Mouse (Mus musculus) forebrain, embryonic 13.5 days (tissue): ENCODE data around the gene Slco4c1. TPM values are rescaled to one million over a fixed set of nuclear protein-coding genes. Genes with fewer than 3 reads are reported as not detected.

Experiments
- ATAC-seq: fragments of 200-750 bp; cut with Nextera tagmentation; 2 replicates; pipeline ENCODE4 v1.8.0; 2017
- H3K27ac ChIP-seq: fragments of 300-500 bp; sonication (generic); 2 replicates; pipeline ENCODE4 v1.5.1; 2015; ENCODE audit warnings: inconsistent platforms, mild to moderate bottlenecking, moderate library complexity
- H3K27me3 ChIP-seq: fragments of 300-500 bp; sonication (generic); 2 replicates; pipeline ENCODE4 v1.6.1; 2015; ENCODE audit warnings: mild to moderate bottlenecking, inconsistent platforms
- H3K36me3 ChIP-seq: fragments of 300-500 bp; sonication (generic); 2 replicates; pipeline ENCODE4 v1.6.1; 2015; ENCODE audit warnings: mild to moderate bottlenecking, inconsistent platforms; ENCODE audit not compliant: poor library complexity, severe bottlenecking
- H3K4me1 ChIP-seq: fragments of 300-500 bp; sonication (generic); 2 replicates; pipeline ENCODE4 v1.6.1; 2015; ENCODE audit warnings: inconsistent platforms
- H3K4me2 ChIP-seq: fragments of 300-500 bp; sonication (generic); 2 replicates; pipeline ENCODE4 v1.6.1; 2015; ENCODE audit warnings: inconsistent platforms, mild to moderate bottlenecking, moderate library complexity
- H3K4me3 ChIP-seq: fragments of 300-500 bp; sonication (generic); 2 replicates; pipeline ENCODE4 v1.5.1; 2015; ENCODE audit warnings: mild to moderate bottlenecking, inconsistent platforms
- H3K9ac ChIP-seq: fragments of 300-500 bp; sonication (generic); 2 replicates; pipeline ENCODE4 v1.6.1; 2015; ENCODE audit warnings: mild to moderate bottlenecking, inconsistent platforms
- H3K9me3 ChIP-seq: fragments of 300-500 bp; sonication (generic); replicated peaks from 2 replicates; pipeline ENCODE4 v1.6.1; 2016; ENCODE audit warnings: inconsistent platforms
- WGBS: fragments of 180-500 bp; shearing (Covaris S2); methylation state at CpG from one replicate; pipeline ENCODE4 v1.1.7; 2015; 5-methylcytosine and 5-hydroxymethylcytosine counted together
- polyA plus RNA-seq: library from polyadenylated mRNA; unstranded; fragments of >200 nt; fragmentation: Nextera tagmentation; extraction: Ambion mirVana; gene quantifications from 2 replicates; pipeline ENCODE4 v1.2.1, GENCODE M21; 2015

Gene Slco4c1
- polyA plus RNA-seq, 1 experiment from 2014 or later, result 0.08 TPM

DNA sequence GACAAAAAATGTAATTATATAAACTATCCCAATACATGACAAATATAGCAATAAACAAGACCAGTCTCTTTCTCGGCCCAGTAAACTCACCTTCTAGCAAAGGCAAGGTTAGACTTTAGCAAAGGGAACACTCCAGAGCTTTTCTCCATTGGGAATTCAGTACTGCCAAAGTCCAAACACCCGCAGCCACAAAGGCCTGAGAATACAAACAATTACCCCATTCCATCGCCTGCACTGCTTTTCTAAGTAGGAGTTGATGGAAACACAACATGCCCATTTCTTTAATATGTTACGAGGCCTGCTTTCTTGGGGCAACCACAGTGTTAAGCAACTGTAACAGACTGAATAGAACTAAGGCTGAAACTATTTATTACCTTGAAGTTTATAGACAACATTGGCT, 18.4 kb downstream of the Slco4c1 start:
- Histone ChIP-seq H3K36me3 (no peaks in the 10 kb centered on the region), H3K4me1 (no peaks in the 10 kb centered on the region), H3K4me2 (no peak overlapping the region), H3K27ac (no peak overlapping the region), H3K27me3 (no peaks in the 10 kb centered on the region), H3K9ac (no peak overlapping the region), H3K9me3 (no peaks in the 10 kb centered on the region), H3K4me3 (no peak overlapping the region)
- no peak for ATAC-seq
- 84% methylated on average over 4 of the region's 4 CpGs for WGBS

DNA sequence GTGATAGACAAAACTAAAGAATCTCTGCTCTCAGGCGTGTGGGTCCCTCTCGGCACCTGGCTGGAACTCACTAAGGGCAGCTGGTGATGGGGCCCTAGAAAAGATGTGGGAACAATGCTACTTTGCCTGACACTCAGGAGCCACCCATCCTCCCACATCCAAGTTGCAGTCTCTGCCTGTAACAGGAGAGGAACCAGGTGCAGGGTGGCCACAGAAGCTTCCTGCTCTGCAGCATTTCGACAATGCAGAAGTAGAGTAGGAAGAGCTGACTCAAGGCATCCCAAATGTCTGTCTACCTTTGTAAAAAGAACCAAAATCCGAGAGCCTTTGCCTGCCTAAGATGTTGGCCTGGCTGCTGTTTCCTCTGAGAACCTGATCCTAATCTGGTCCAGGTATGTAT, 22.9 kb downstream of the Slco4c1 start:
- H3K27ac ChIP-seq, result no peak overlapping the region
- H3K9me3 ChIP-seq, result no peaks in the 10 kb centered on the region
- H3K4me1 ChIP-seq, result no peaks in the 10 kb centered on the region
- H3K27me3 ChIP-seq, result no peaks in the 10 kb centered on the region
- no peak for ATAC-seq
- H3K4me3 ChIP-seq, result no peak overlapping the region
- H3K36me3 ChIP-seq, result no peaks in the 10 kb centered on the region
- no peak overlapping the region for H3K9ac ChIP-seq
- WGBS, result 71% methylated on average over 4 of the region's 4 CpGs
- H3K4me2 ChIP-seq, result no peak overlapping the region

DNA sequence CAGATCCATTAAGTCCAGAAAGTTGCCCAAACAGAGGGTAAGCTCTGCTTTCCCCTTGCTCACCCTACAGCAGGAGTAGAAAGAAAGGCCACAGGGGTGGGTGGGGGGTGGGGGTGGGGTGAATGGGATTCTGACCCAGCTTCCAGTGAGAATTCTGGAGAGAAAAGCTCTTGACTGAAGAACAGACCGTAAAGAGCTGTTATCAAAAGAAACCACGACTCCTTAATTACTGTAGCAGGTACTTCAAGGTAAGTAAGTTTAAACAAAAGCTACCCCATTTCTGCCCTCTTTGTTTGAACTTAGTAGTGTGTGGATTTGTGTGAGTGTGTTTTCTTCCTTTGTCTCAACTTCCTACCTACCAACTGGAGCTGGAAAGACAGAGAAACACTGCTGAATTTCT, 23.4 kb downstream of the Slco4c1 start:
- Histone ChIP-seq H3K9me3 (no peaks in the 10 kb centered on the region), H3K27me3 (no peaks in the 10 kb centered on the region), H3K27ac (no peak overlapping the region), H3K4me1 (no peaks in the 10 kb centered on the region), H3K4me2 (no peak overlapping the region), H3K9ac (no peak overlapping the region), H3K4me3 (no peak overlapping the region), H3K36me3 (no peaks in the 10 kb centered on the region)
- 28% methylated on average over 2 of the region's 2 CpGs for WGBS
- ATAC-seq, result no peak

DNA sequence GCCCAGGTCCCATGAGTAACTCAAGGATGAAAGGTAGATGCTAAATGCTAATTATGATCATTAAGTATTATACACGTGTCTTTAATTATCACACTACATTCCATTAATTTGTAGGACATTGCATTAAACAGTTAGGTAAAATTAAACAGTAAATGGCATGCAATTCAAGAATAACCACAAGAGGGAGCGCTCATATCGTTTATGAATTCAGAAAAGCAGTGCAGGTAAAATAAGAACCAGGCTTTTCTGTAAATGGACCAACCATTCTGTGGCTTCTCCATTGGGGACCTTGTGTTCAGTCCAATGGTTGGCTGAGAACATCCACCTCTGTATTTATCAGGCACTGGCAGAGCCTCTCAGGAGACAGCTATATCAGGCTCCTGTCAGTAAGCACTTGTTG, 25.2 kb downstream of the Slco4c1 start:
- no peak overlapping the region for H3K9ac ChIP-seq
- no peaks in the 10 kb centered on the region for H3K36me3 ChIP-seq
- H3K27me3 ChIP-seq, result no peaks in the 10 kb centered on the region
- peak; percentile 43; the same call in 1 of the 2 replicates for ATAC-seq
- no peaks in the 10 kb centered on the region for H3K4me1 ChIP-seq
- H3K4me2 ChIP-seq, result no peak overlapping the region
- WGBS, result 4% methylated on average over 3 of the region's 3 CpGs
- no peak overlapping the region for H3K27ac ChIP-seq
- H3K9me3 ChIP-seq, result no peaks in the 10 kb centered on the region
- no peak overlapping the region for H3K4me3 ChIP-seq

DNA sequence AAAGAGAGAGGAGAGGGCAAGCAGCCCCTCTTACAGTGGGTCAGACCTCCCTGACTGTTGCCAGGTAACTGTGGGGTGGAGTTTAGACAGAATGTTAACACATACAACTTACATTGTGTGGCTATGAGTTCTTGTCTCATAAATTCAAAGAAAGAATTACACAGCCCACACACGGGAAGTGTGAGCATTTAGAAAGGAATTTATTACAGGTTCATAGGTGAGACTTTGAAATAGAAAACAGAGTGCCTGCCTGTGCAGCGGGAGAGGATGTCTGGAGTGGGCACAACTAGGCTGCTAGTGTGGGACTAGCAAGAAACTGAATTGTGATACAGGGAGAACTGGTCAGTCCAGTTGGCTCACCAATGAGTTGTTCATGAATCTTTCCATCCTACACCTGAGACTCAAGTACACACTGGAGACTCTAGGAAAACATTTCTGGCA, 66.7 kb downstream of the Slco4c1 start:
- WGBS, result 70% methylated on average over 2 of the region's 2 CpGs
- ATAC-seq, result no peak
- Histone ChIP-seq H3K4me3 (no peak overlapping the region), H3K36me3 (no peaks in the 10 kb centered on the region), H3K4me2 (no peak overlapping the region), H3K27me3 (no peaks in the 10 kb centered on the region), H3K4me1 (no peaks in the 10 kb centered on the region), H3K27ac (no peak overlapping the region), H3K9ac (no peak overlapping the region), H3K9me3 (no peaks in the 10 kb centered on the region)

DNA sequence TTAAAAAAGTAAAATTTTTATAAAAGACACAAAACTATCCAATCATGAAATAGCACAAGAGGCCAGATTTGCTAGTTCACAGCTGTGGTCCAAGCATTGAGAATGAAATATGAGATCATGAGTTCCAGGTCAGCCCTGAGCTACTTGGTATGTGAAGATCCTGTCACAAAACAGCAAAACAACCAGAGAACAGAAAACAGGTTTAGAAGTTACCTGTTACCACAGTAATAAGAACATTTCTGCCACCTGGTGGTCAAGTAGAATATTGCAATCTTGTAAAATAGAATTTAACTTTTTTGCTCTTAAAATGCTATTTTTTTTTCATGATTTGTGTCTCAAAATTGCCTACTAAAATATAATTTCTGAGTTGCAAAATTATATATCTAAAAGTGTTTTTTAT, 70.4 kb downstream of the Slco4c1 start:
- Histone ChIP-seq H3K27me3 (no peaks in the 10 kb centered on the region), H3K27ac (no peak overlapping the region), H3K4me1 (no peaks in the 10 kb centered on the region), H3K9me3 (no peaks in the 10 kb centered on the region), H3K36me3 (no peaks in the 10 kb centered on the region), H3K4me2 (no peak overlapping the region), H3K9ac (no peak overlapping the region), H3K4me3 (no peak overlapping the region)
- ATAC-seq, result peak; percentile 58; the same call in 1 of the 2 replicates

DNA sequence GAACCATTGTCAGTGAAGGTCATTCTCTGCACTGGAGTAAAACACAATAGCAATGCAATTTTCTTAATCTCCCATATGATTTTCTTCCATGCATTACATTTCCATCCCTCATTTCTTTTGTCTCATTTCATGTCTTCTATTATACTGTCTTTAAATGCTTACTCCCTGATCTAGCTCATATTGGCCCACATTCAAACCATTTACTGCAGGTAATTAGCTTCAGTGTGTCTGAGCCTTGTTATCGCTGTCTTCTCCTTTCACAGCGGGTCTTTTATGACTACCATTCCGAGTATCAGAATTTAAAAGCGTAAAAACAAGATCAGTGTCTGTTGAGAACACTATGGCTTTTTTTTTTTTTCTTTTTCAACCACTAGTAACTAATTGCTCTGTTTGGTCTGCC, 77.3 kb downstream of the Slco4c1 start:
- peak; percentile 39; the same call in 1 of the 2 replicates for ATAC-seq
- no peaks in the 10 kb centered on the region for H3K27me3 ChIP-seq
- peak overlapping the region; percentile 24; the same call in 1 of the 2 replicates for H3K4me2 ChIP-seq
- WGBS, result 40% methylated on average over 4 of the region's 4 CpGs
- H3K4me3 ChIP-seq, result no peak overlapping the region
- no peak overlapping the region for H3K27ac ChIP-seq
- no peaks in the 10 kb centered on the region for H3K36me3 ChIP-seq
- no peaks in the 10 kb centered on the region for H3K9me3 ChIP-seq
- H3K9ac ChIP-seq, result no peak overlapping the region
- H3K4me1 ChIP-seq, result 0 out of 2 replicates have a peak, but pooled peaks cover 11% of the 10 kb centered on the region

DNA sequence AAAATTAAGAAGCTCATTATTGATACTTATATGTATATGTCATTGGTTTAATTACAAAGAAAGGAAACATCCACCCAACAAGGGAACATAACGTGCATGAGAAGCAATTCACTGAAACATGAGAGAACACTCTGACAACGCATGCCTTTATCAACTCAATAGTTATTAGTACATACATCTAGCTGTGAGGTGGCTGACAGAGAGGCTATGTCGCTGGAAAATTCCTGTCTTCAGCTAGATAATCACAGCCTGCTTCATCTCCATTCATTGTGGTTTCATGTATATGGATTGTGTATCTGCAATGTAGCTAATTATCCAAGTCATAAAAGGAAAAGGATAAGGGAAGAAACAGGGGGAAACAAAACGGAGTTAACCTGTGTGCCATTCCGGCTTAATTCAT, 77.7 kb downstream of the Slco4c1 start:
- no peak overlapping the region for H3K4me3 ChIP-seq
- H3K4me2 ChIP-seq, result 0 out of 2 replicates have a peak overlapping the region, but pooled peaks have one; percentile 24
- no peaks in the 10 kb centered on the region for H3K36me3 ChIP-seq
- H3K27ac ChIP-seq, result no peak overlapping the region
- H3K9me3 ChIP-seq, result no peaks in the 10 kb centered on the region
- WGBS, result 51% methylated on average over 5 of the region's 5 CpGs
- H3K9ac ChIP-seq, result no peak overlapping the region
- 0 out of 2 replicates have a peak, but pooled peaks have one; percentile 14 for ATAC-seq
- 0 out of 2 replicates have a peak, but pooled peaks cover 11% of the 10 kb centered on the region for H3K4me1 ChIP-seq
- no peaks in the 10 kb centered on the region for H3K27me3 ChIP-seq

DNA sequence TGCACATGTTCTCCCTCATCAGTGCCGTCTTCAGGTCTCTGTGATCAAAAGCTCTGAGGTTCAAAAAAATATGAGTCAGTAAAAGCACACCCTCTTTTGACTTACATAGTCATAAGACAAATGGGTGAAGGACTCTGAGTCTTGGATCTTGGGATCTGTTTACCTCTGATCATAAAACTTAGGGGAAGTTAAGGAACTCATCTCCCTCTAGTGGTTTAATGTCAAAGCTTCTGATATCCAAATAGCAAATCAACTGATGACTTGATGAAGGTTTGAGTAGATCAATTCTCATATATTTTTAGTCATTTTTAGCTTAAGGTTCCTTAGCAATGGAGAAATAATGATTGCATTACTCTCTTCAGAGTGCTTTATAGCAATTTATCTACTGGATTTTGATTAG, 82.7 kb downstream of the Slco4c1 start:
- no peak overlapping the region for H3K4me3 ChIP-seq
- H3K4me2 ChIP-seq, result no peak overlapping the region
- no peaks in the 10 kb centered on the region for H3K36me3 ChIP-seq
- H3K9ac ChIP-seq, result no peak overlapping the region
- no peak for ATAC-seq
- H3K27me3 ChIP-seq, result no peaks in the 10 kb centered on the region
- H3K4me1 ChIP-seq, result 0 out of 2 replicates have a peak, but pooled peaks cover under 1% of the 10 kb centered on the region
- 100% methylated on average over 1 of the region's 1 CpGs for WGBS
- H3K27ac ChIP-seq, result no peak overlapping the region
- H3K9me3 ChIP-seq, result no peaks in the 10 kb centered on the region

DNA sequence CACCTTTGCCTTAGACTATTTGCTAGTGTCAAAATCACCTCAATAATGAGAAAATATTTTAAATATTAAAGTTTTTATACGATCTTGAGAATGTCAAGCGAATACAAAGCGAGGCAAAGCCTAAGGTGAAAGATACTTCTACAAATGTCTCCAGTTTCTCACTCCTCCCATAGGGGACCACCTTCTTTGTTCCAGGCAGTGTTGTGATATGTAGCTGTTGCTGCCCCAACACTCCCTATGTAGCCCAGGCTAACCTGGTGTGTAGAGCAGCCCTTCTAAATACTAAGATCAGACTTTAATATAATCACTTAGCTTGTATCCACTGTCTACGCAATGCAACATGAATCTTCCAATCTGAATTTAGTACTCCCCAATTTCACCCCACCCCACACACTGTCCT, 97.8 kb downstream of the Slco4c1 start:
- Histone ChIP-seq H3K27ac (no peak overlapping the region; the same call in 1 of the 2 replicates), H3K4me1 (no peaks in the 10 kb centered on the region), H3K4me3 (no peak overlapping the region), H3K36me3 (no peaks in the 10 kb centered on the region), H3K9me3 (no peaks in the 10 kb centered on the region), H3K9ac (no peak overlapping the region), H3K4me2 (no peak overlapping the region), H3K27me3 (no peaks in the 10 kb centered on the region)
- peak; percentile 66 for ATAC-seq
- WGBS, result 94% methylated on average over 4 of the region's 4 CpGs

DNA sequence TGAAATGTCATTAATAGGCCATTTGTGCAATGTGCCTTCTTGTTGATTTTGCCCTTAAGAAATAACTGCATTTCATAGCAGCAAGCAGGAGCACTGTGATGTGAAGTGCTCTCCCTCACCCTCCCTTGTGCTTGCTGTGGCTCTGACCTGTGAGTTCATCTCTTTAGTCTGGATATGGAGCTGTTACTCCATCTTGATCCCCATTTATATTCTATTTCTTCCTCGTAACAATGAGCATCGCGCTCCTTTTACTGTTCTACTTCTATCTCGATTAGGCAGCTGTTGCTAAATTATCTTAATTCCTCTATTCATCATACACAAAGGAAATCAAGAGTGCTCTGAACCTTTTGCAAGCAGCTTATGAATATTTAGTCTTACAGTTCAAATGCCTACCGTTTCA, 98.3 kb downstream of the Slco4c1 start:
- peak; percentile 83 for ATAC-seq
- H3K4me3 ChIP-seq, result no peak overlapping the region
- H3K4me2 ChIP-seq, result no peak overlapping the region
- no peak overlapping the region for H3K27ac ChIP-seq
- H3K9ac ChIP-seq, result no peak overlapping the region
- no peaks in the 10 kb centered on the region for H3K4me1 ChIP-seq
- no peaks in the 10 kb centered on the region for H3K36me3 ChIP-seq
- H3K27me3 ChIP-seq, result no peaks in the 10 kb centered on the region
- H3K9me3 ChIP-seq, result no peaks in the 10 kb centered on the region
- WGBS, result 45% methylated on average over 5 of the region's 5 CpGs

DNA sequence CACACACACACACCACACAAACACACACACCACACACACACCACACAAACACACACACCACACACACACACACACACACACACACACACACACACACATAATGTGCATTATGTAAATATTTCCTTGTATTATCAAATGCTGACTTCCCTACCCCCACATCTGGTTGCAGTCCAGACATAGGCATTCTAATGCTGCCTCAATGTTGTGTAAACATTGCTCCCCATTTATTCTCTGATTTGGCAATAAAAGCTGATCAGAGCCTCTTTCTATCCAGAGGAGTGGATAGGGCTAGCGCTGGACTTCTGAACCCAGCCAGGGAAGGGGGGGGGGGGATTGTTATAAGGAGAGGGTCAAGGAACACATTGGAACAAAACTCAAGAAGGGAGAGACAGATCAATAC, 101.7 kb downstream of the Slco4c1 start:
- no peak for ATAC-seq
- Histone ChIP-seq H3K27me3 (no peaks in the 10 kb centered on the region), H3K27ac (no peak overlapping the region), H3K9me3 (no peaks in the 10 kb centered on the region), H3K9ac (no peak overlapping the region), H3K4me2 (no peak overlapping the region), H3K4me3 (no peak overlapping the region), H3K4me1 (no peaks in the 10 kb centered on the region), H3K36me3 (no peaks in the 10 kb centered on the region)
- 80% methylated on average over 1 of the region's 1 CpGs for WGBS

DNA sequence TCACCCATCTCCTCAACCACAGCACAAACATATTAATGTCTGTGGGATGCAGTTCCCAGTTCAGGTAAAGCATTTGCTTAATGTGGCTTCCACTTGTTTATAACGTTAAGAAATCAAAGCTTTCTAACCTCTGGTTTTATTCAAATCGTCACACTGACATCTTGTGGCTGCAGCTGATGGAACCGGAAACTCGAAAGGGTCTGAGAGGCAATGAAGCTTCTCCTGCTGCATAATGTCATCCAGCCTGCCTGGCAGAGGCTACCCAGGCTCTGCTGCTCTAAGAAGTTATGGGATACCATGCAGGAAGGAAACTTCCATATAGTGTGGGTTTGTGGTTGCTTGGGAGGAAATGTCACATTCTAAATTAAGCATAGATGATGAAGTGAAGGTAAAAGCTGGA, 103.7 kb downstream of the Slco4c1 start:
- H3K4me3 ChIP-seq, result no peak overlapping the region
- no peak overlapping the region for H3K4me2 ChIP-seq
- H3K27ac ChIP-seq, result no peak overlapping the region
- peak; percentile 41; the same call in 1 of the 2 replicates for ATAC-seq
- H3K4me1 ChIP-seq, result no peaks in the 10 kb centered on the region
- no peaks in the 10 kb centered on the region for H3K27me3 ChIP-seq
- H3K9me3 ChIP-seq, result no peaks in the 10 kb centered on the region
- 22% methylated on average over 4 of the region's 4 CpGs for WGBS
- H3K9ac ChIP-seq, result no peak overlapping the region
- no peaks in the 10 kb centered on the region for H3K36me3 ChIP-seq
